Mouse (Mus musculus): ENCODE results near the gene Dtymk.

The Dtymk gene

DNA sequence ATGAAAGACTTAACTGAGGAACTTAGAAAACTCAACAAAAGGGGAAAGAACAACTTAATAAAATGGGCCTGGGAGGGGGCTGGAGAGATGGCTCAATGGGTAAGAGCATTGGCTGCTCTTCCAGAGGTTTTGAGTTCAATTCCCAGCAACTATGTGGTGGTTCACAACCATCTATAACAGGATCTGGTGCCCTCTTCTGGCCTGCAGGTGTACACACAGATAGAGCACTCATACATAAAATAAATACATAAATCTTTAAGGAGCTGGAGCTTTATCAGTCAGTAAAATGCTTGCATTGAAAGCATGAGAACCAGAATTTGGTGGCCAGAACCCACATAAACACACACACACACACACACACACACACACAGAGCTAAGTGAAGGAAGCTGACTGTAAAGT lies 58.8 kb downstream of the Dtymk start:
- in situ Hi-C loops (cut with MboI, MseI): no loop called here
